Mouse (Mus musculus) hindbrain, postnatal 0 days (tissue): Measurements from ENCODE around the gene Gm42372. TPM values are rescaled to one million over a fixed set of nuclear protein-coding genes. Genes with fewer than 3 reads are reported as not detected.

Experiments
- ATAC-seq: fragments of 200-750 bp; cut with Nextera tagmentation; 2 replicates; pipeline ENCODE4 v1.8.0; 2017; ENCODE audit warnings: mild to moderate bottlenecking, moderate TSS enrichment, moderate library complexity
- DNase-seq: peaks from one replicate; pipeline ENCODE4 v3.0.0-alpha.2; 2015; ENCODE audit warnings: low spot score
- H3K27ac ChIP-seq: fragments of 300-500 bp; sonication (generic); 2 replicates; pipeline ENCODE4 v1.5.1; 2014; ENCODE audit warnings: mild to moderate bottlenecking
- H3K27me3 ChIP-seq: fragments of 300-500 bp; sonication (generic); 2 replicates; pipeline ENCODE4 v1.6.1; 2014; ENCODE audit warnings: low read length, mixed read lengths; ENCODE audit not compliant: insufficient read depth
- H3K36me3 ChIP-seq: fragments of 300-500 bp; sonication (generic); 2 replicates; pipeline ENCODE4 v1.6.1; 2014; ENCODE audit warnings: low read length, mixed read lengths; ENCODE audit not compliant: insufficient read depth
- H3K4me1 ChIP-seq: fragments of 300-500 bp; sonication (generic); 2 replicates; pipeline ENCODE4 v1.6.1; 2014; ENCODE audit warnings: antibody characterized with exemption, low read length, mixed read lengths; ENCODE audit not compliant: insufficient read depth
- H3K4me2 ChIP-seq: fragments of 300-500 bp; sonication (generic); 2 replicates; pipeline ENCODE4 v1.6.1; 2014; ENCODE audit warnings: low read depth, mild to moderate bottlenecking, low read length, moderate library complexity, mixed read lengths
- H3K4me3 ChIP-seq: fragments of 300-500 bp; sonication (generic); 2 replicates; pipeline ENCODE4 v1.5.1; 2014; ENCODE audit warnings: low read length
- H3K9ac ChIP-seq: fragments of 300-500 bp; sonication (generic); replicated peaks from 2 replicates; pipeline ENCODE4 v1.6.1; 2014; ENCODE audit warnings: mild to moderate bottlenecking, low read length, moderate library complexity, mixed read lengths
- H3K9me3 ChIP-seq: fragments of 300-500 bp; sonication (generic); 2 replicates; pipeline ENCODE4 v1.6.1; 2016; ENCODE audit warnings: low read length, mixed read lengths
- CTCF ChIP-seq: IDR thresholded peaks from 2 replicates; pipeline ENCODE4 v1.5.1; 2016; ENCODE audit warnings: antibody characterized with exemption, control low read depth, low read depth
- WGBS: fragments of 180-500 bp; shearing (Covaris S2); extraction: QIAGEN DNeasy Blood & Tissue Kit; methylation state at CpG from one replicate; pipeline ENCODE4 v1.1.7; 2014; 5-methylcytosine and 5-hydroxymethylcytosine counted together
- polyA plus RNA-seq: library from polyadenylated mRNA; unstranded; fragments of >200 nt; fragmentation: Nextera tagmentation; extraction: Ambion mirVana; gene quantifications from 2 replicates; pipeline ENCODE4 v1.2.1, GENCODE M21; 2015
- total RNA-seq: library from RNA; depleted of rRNA; stranded (reverse); fragments of >200 nt; gene quantifications from 2 replicates; pipeline ENCODE4 v1.2.3, GENCODE M21; 2014

Gene Gm42372
- total and polyA plus RNA-seq, 2 experiments from 2014 or later: 8.2 to 36.9 TPM

- DNase-seq (no peak), ATAC-seq (no peak)
- WGBS: 90% methylated on average over 3 of the region's 3 CpGs
- TF ChIP-seq CTCF: no peak
- Histone ChIP-seq H3K4me2 (no peak overlapping the region), H3K4me3 (no peak overlapping the region), H3K36me3 (no peaks in the 10 kb centered on the region), H3K27me3 (no peaks in the 10 kb centered on the region), H3K9me3 (no peaks in the 10 kb centered on the region), H3K4me1 (no peaks in the 10 kb centered on the region; the same call in 1 of the 2 replicates), H3K27ac (no peak overlapping the region), H3K9ac (no peak overlapping the region)
These were observed 4.3 kb upstream of the Gm42372 start for GRCm38 (mm10) chr7:16978593-16978992.

- no peaks in the 10 kb centered on the region for H3K36me3 ChIP-seq
- H3K4me3 ChIP-seq: peak overlapping the region; percentile 18
- peak overlapping the region; percentile 42 for H3K4me2 ChIP-seq
- WGBS: 8% methylated on average over 12 of the region's 12 CpGs
- peak overlapping the region; percentile 65; the same call in 1 of the 2 replicates for H3K27ac ChIP-seq
- ATAC-seq (peak; percentile 50; the same call in 1 of the 2 replicates), DNase-seq (peak; percentile 47)
- H3K9ac ChIP-seq: no peak overlapping the region
- H3K9me3 ChIP-seq: no peaks in the 10 kb centered on the region
- TF ChIP-seq CTCF: no peak
- H3K4me1 ChIP-seq: peaks cover 5% of the 10 kb centered on the region
- H3K27me3 ChIP-seq: no peaks in the 10 kb centered on the region
These were observed 2.5 kb upstream of the Gm42372 start for GRCm38 (mm10) chr7:16980348-16980747.

- no peak overlapping the region for H3K9ac ChIP-seq
- no peaks in the 10 kb centered on the region for H3K27me3 ChIP-seq
- no peaks in the 10 kb centered on the region for H3K36me3 ChIP-seq
- 28% methylated on average over 7 of the region's 7 CpGs for WGBS
- no peaks in the 10 kb centered on the region for H3K9me3 ChIP-seq
- H3K27ac ChIP-seq: peak overlapping the region; percentile 60; the same call in 1 of the 2 replicates
- peak; percentile 44 for DNase-seq
- H3K4me3 ChIP-seq: no peak overlapping the region
- no peak for TF ChIP-seq CTCF
- no peak overlapping the region for H3K4me2 ChIP-seq
- peaks cover 12% of the 10 kb centered on the region; the same call in 1 of the 2 replicates for H3K4me1 ChIP-seq
- no peak for ATAC-seq
These were observed 4.8 kb downstream of the Gm42372 start for GRCm38 (mm10) chr7:16987541-16988149.

- WGBS: 22% methylated on average over 3 of the region's 3 CpGs
- H3K4me3 ChIP-seq: no peak overlapping the region
- peaks cover 12% of the 10 kb centered on the region; the same call in 1 of the 2 replicates for H3K4me1 ChIP-seq
- no peak for ATAC-seq
- TF ChIP-seq CTCF: no peak
- H3K9me3 ChIP-seq: no peaks in the 10 kb centered on the region
- peak overlapping the region; percentile 60; the same call in 1 of the 2 replicates for H3K27ac ChIP-seq
- peak; percentile 57 for DNase-seq
- H3K27me3 ChIP-seq: no peaks in the 10 kb centered on the region
- no peaks in the 10 kb centered on the region for H3K36me3 ChIP-seq
- no peak overlapping the region for H3K4me2 ChIP-seq
- no peak overlapping the region for H3K9ac ChIP-seq
These were observed 5.5 kb downstream of the Gm42372 start for GRCm38 (mm10) chr7:16988405-16988804.

- Histone ChIP-seq H3K36me3 (no peaks in the 10 kb centered on the region), H3K9me3 (no peaks in the 10 kb centered on the region), H3K9ac (peak overlapping the region; percentile 38), H3K4me1 (peaks cover 7% of the 10 kb centered on the region; the same call in 1 of the 2 replicates), H3K27me3 (no peaks in the 10 kb centered on the region), H3K4me3 (no peak overlapping the region), H3K27ac (peak overlapping the region; percentile 60), H3K4me2 (no peak overlapping the region)
- no peak for ATAC-seq
- 23% methylated on average over 15 of the region's 15 CpGs for WGBS
- no peak for DNase-seq
- TF ChIP-seq CTCF: no peak
These were observed 7.3 kb downstream of the Gm42372 start for GRCm38 (mm10) chr7:16990006-16990744.

- no peak overlapping the region for H3K4me3 ChIP-seq
- peaks cover 7% of the 10 kb centered on the region; the same call in 1 of the 2 replicates for H3K4me1 ChIP-seq
- peak overlapping the region; percentile 48; the same call in 1 of the 2 replicates for H3K27ac ChIP-seq
- TF ChIP-seq CTCF: no peak
- H3K4me2 ChIP-seq: no peak overlapping the region
- H3K9me3 ChIP-seq: no peaks in the 10 kb centered on the region
- DNase-seq (peak; percentile 71), ATAC-seq (peak; percentile 30; the same call in 1 of the 2 replicates)
- WGBS: 51% methylated on average over 18 of the region's 18 CpGs
- H3K36me3 ChIP-seq: no peaks in the 10 kb centered on the region
- no peaks in the 10 kb centered on the region for H3K27me3 ChIP-seq
- H3K9ac ChIP-seq: no peak overlapping the region; the same call in 1 of the 2 replicates
These were observed 9.0 kb downstream of the Gm42372 start for GRCm38 (mm10) chr7:16991681-16992450.
